Mouse (Mus musculus) T-cell, adult 66 days (primary cell): ENCODE data around the gene Pde3b. TPM values are rescaled to one million over a fixed set of nuclear protein-coding genes. Genes with fewer than 3 reads are reported as not detected.

Experiments used
- total RNA-seq, 2 experiments: library from RNA; stranded (reverse); gene quantifications; 3 replicates in 1 of 2; 4 replicates in 1 of 2; pipeline ENCODE4 v1.2.4; 2023

The Pde3b gene
- 100 to 1,000 TPM; 127 to 196 TPM for total RNA-seq

DNA sequence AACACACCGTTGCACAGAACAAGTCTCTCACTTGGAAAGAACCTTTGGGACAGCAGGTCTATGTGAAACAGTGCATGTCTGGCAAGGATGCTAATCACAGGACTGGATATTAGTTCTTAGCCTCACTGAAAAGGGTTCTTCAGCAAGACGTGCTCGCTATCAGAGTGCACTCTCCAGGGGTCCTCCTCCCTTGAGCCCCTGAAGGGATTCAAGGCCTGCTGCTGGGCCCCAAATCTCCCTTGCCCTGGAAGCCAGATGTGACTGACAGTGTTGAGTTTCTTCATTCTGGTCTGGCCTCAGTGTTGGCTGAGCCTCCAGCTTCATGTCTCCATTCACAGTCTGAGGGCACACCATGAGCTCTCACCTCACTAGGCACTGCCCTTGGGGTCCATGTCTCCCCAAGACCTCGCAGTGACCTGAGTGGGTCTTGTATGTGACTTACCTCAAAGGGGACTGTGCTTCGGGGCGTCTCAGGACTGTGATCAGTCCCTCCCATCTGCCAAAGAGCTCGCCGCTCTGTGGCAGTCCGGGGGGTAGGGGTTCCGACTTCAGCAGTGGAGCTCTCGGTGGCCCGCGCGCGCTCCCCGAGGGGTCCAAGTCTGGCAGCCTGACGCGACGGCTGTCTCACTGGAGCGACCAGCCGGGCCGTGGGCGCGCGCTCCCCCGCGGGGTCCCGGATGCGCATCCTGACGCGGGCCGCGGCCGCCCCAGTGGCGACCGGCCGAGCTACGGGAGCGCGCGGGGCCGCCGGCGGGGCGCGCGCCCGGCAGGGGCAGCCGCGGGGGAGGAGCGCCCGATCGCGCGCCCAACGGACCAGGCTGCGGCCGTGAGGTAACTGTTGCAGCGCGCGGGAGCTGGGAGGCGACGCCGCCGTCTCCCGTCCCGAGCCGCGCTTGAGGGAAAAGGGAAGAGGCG lies at the start of gene Pde3b:
Gene Pde3b (plus strand): TSS at position 861 of the 915 bp plus-strand sequence.

GRCm38 (mm10) chr7:114562531-114563241 lies 147.6 kb downstream of the Pde3b start, which contains the start of gene Cyp2r1:
Gene Cyp2r1 (minus strand): TSS chr7:114562972.

Other genes starting within 250 kb of the Pde3b start
- 10 to 100 TPM; 65.8 to 78.3 TPM for gene Copb1, start 160.6 kb upstream of the Pde3b start, total RNA-seq
- gene Psma1, start 139.2 kb upstream of the Pde3b start, total RNA-seq = 10 to 100 TPM; 80.0 to 82.8 TPM
- gene Cyp2r1, start 147.7 kb downstream of the Pde3b start, total RNA-seq = 1 to 10 TPM; 3.1 to 3.8 TPM
- gene Calca, start 221.1 kb downstream of the Pde3b start, total RNA-seq = not detected